Mouse (Mus musculus): Measurements from ENCODE around the gene Fgfr2. TPM values are rescaled to one million over a fixed set of nuclear protein-coding genes. Genes with fewer than 3 reads are reported as not detected.

The Fgfr2 gene
- polyA plus RNA-seq, 1 experiment from 2014 or later: 121 TPM

DNA sequence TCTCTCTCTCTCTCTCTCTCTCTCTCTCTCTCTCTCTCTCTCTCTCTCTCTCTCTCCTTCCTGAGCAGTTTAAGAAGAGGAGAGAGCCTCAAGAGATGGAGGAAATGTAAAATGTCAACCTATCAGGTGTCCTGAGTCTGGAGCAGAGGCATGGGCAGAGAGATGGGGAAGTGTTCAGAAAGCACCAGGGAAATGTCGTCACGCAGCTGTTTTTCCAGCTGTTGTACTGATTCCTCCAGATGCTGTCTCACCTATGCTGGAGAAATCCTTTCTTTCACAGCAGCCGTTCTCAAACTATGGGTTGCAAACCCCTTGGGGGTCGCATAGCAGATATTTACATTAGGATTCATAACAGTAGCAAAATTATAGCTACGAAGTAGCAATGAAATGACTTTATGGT is 2156.7 kb downstream of the Fgfr2 start:
- Histone ChIP-seq H3K4me1 (peaks cover 29% of the 10 kb centered on the region), H3K4me2 (replicated peaks) (no peak overlapping the region), H3K36me3 (no peaks in the 10 kb centered on the region), H3K27me3 (no peaks in the 10 kb centered on the region), H3K9ac (no peak overlapping the region), H3K9me3 (no peaks in the 10 kb centered on the region), H3K27ac (peak overlapping the region; percentile 84), H3K4me3 (no peak overlapping the region)
- WGBS: 31% methylated on average over 5 of the region's 5 CpGs
- ATAC-seq (ENCODE audit: insufficient number of reproducible peaks, insufficient read depth, low FRiP score, low TSS enrichment): no peak

DNA sequence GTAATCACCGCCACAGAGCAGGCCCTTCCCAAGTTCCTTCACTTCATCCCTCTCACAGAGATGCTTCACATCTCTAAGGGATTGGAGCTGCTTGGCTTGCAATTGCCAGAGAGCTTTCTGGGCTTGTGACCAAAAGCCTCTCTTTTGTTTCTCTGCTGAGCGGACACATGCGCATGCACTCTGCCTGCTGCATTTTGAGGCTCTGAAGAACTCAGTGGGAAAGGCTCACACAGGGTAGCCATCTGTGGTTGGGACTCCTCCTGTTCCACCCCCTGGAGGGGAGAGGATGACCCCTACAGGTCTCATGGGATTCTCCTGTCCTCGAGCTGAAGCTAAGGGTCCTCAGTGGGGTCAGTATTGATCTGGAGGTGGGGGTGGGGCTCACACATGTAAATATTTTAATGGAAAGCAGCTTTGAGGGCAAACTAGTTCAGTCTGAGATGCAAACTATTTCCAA is 2157.2 kb downstream of the Fgfr2 start:
- ATAC-seq (ENCODE audit: insufficient number of reproducible peaks, insufficient read depth, low FRiP score, low TSS enrichment): peak; percentile 67; the same call in 1 of the 2 replicates
- WGBS: 46% methylated on average over 4 of the region's 4 CpGs
- H3K4me2 ChIP-seq (replicated peaks): no peak overlapping the region

DNA sequence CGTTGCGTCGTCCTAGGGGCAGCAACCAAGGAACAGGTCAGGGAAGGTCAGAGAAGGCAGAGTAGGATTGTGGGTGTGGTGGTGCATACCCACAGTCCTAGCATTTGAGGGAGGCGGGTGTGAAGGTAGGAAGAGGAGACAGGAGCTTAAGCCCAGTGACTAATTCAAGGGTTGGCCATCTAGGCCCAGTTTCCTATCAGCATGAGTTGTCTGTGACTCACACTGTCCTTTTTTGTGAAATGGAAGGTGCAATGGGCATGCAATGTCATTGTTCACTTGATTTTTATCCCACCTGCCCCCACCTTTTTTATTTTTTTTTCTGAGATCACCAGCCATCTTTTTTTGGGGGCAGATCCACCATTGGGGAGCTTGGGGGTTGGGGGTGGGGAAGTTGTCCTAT is 2157.8 kb downstream of the Fgfr2 start:
- WGBS: 85% methylated on average over 4 of the region's 4 CpGs
- Histone ChIP-seq H3K27ac (peak overlapping the region; percentile 84), H3K4me1 (peaks cover 29% of the 10 kb centered on the region), H3K36me3 (no peaks in the 10 kb centered on the region), H3K27me3 (no peaks in the 10 kb centered on the region), H3K4me2 (replicated peaks) (no peak overlapping the region), H3K9ac (no peak overlapping the region), H3K9me3 (no peaks in the 10 kb centered on the region), H3K4me3 (no peak overlapping the region)
- no peak for ATAC-seq (ENCODE audit: insufficient number of reproducible peaks, insufficient read depth, low FRiP score, low TSS enrichment)

More for the DNA sequence above, 2157.2 kb downstream of the Fgfr2 start:
- Histone ChIP-seq H3K4me1 (peaks cover 29% of the 10 kb centered on the region), H3K9me3 (no peaks in the 10 kb centered on the region), H3K9ac (no peak overlapping the region), H3K4me3 (no peak overlapping the region), H3K36me3 (no peaks in the 10 kb centered on the region), H3K27me3 (no peaks in the 10 kb centered on the region), H3K27ac (peak overlapping the region; percentile 84)

DNA sequence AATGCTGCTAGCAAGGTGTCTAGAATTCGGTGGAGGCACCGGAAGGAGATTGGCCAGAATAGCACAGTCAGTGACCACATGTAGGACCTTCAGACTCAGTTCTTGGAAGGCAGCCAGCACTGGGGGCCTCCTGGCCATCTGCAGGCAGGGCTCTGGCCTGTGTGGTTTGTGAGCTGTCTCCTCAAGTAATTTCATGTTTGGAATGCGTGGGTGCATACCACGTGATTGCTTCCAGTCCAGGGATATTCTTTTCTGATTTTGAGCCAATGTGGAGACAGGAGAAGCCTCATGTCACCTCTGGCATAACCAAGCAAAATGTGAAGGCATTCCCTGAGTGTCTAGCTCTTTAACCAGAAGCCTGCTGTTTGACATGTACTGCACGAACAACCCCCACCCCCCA is 2158.5 kb downstream of the Fgfr2 start:
- Histone ChIP-seq H3K4me3 (no peak overlapping the region), H3K27me3 (no peaks in the 10 kb centered on the region), H3K36me3 (no peaks in the 10 kb centered on the region), H3K4me1 (peaks cover 29% of the 10 kb centered on the region), H3K9ac (no peak overlapping the region), H3K27ac (peak overlapping the region; percentile 84; the same call in 1 of the 2 replicates), H3K4me2 (replicated peaks) (no peak overlapping the region), H3K9me3 (no peaks in the 10 kb centered on the region)
- ATAC-seq (ENCODE audit: insufficient number of reproducible peaks, insufficient read depth, low FRiP score, low TSS enrichment): 0 out of 2 replicates have a peak, but pooled peaks have one; percentile 43
- 32% methylated on average over 5 of the region's 5 CpGs for WGBS

DNA sequence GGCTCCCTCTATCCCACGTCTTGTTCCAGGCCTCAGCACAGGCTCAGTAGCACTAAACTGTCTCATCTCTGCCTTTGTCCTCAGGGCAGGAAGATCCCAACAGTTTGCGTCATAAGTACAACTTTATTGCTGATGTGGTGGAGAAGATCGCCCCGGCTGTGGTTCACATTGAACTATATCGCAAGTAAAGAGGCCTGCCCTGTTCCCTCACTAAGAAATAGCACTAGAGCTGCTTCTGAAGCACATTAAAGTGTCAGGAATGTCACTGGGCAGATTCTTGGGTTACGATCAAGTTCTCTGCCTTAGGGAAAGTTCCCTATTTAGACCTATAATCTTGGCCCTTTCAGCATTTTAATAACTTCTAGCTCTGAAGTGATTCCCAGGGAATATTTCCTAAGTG is 2161.7 kb downstream of the Fgfr2 start:
- WGBS: 80% methylated on average over 6 of the region's 6 CpGs
- Histone ChIP-seq H3K27me3 (no peaks in the 10 kb centered on the region), H3K4me1 (peaks cover 21% of the 10 kb centered on the region), H3K4me3 (no peak overlapping the region), H3K36me3 (no peaks in the 10 kb centered on the region), H3K9me3 (0 out of 2 replicates have a peak, but pooled peaks cover under 1% of the 10 kb centered on the region), H3K27ac (no peak overlapping the region), H3K9ac (no peak overlapping the region), H3K4me2 (replicated peaks) (no peak overlapping the region)
- ATAC-seq (ENCODE audit: insufficient number of reproducible peaks, insufficient read depth, low FRiP score, low TSS enrichment): no peak

DNA sequence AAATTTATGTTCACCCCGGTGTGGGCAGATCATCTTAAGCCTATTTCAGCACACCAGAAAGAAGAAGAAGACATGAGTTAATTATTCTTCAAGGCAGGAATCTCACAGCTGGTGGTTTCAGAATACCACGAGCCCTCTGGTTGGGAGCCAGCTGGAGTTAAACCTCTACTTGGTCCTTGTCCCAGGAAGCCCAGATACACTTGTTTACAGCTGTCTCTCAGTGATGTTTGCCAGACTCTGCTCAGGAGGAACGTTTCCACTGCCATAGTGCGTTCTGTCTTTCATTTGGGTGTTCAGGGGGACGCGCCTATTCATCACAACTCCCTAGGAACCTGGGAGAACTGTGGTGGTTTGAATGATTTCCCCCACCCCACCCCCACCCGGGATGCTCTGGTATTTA is 2163.3 kb downstream of the Fgfr2 start:
- Histone ChIP-seq H3K4me3 (no peak overlapping the region), H3K4me1 (peaks cover 6% of the 10 kb centered on the region), H3K9ac (no peak overlapping the region), H3K27ac (no peak overlapping the region), H3K4me2 (replicated peaks) (no peak overlapping the region), H3K9me3 (0 out of 2 replicates have a peak, but pooled peaks cover 4% of the 10 kb centered on the region), H3K36me3 (no peaks in the 10 kb centered on the region), H3K27me3 (no peaks in the 10 kb centered on the region)
- no peak for ATAC-seq (ENCODE audit: insufficient number of reproducible peaks, insufficient read depth, low FRiP score, low TSS enrichment)
- WGBS: 55% methylated on average over 7 of the region's 7 CpGs

DNA sequence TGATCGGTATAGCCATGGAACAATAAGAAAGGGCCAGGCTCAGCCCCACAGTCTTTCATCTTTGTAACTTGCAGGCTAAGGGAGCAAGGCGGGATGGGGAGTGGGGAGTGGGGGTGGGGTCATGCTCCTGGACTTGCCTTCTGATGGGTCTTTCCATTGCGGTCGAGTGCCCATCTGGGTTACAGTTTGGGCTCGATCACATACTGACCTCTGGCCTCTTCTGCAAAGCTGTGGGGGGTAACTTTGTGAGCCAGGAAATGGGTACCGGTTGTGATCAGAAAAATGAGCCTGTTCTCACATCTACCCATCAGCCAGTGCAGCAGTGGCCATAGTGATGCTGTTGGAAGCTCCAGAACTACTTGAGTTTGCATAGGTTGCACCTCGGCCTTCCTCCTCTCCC is 2164.6 kb downstream of the Fgfr2 start:
- no peaks in the 10 kb centered on the region for H3K36me3 ChIP-seq
- no peaks in the 10 kb centered on the region for H3K27me3 ChIP-seq
- H3K9ac ChIP-seq: no peak overlapping the region
- no peak overlapping the region for H3K27ac ChIP-seq
- H3K4me1 ChIP-seq: no peaks in the 10 kb centered on the region
- 0 out of 2 replicates have a peak, but pooled peaks cover 4% of the 10 kb centered on the region for H3K9me3 ChIP-seq
- no peak overlapping the region for H3K4me2 ChIP-seq (replicated peaks)
- ATAC-seq (ENCODE audit: insufficient number of reproducible peaks, insufficient read depth, low FRiP score, low TSS enrichment): no peak
- no peak overlapping the region for H3K4me3 ChIP-seq
- 53% methylated on average over 7 of the region's 7 CpGs for WGBS

DNA sequence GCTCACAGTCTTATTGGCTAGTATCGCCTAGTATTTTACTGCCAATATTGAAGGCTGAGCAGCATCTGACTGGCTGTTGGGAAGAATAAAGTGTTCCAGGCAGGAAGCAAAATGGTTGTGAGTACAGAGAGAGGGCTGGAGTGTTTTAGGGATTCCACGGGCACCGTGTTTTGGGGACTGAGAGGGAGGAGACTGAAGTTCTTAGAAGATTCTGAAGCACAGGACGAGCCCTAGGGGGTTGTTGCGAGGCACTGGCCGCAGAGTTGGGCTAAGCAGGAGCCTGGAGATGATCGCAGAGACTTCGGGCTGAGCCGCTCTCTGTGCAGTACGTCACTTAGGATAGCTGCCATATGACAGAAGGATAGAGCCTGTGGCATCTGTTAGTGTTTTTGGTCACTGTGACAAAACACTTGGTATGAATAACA is 2169.0 kb downstream of the Fgfr2 start:
- Histone ChIP-seq H3K4me3 (no peak overlapping the region), H3K9ac (no peak overlapping the region), H3K4me2 (replicated peaks) (no peak overlapping the region), H3K4me1 (peaks cover 4% of the 10 kb centered on the region), H3K36me3 (no peaks in the 10 kb centered on the region), H3K9me3 (0 out of 2 replicates have a peak, but pooled peaks cover 4% of the 10 kb centered on the region), H3K27me3 (no peaks in the 10 kb centered on the region), H3K27ac (no peak overlapping the region)
- ATAC-seq (ENCODE audit: insufficient number of reproducible peaks, insufficient read depth, low FRiP score, low TSS enrichment): no peak
- WGBS: 78% methylated on average over 10 of the region's 10 CpGs

DNA sequence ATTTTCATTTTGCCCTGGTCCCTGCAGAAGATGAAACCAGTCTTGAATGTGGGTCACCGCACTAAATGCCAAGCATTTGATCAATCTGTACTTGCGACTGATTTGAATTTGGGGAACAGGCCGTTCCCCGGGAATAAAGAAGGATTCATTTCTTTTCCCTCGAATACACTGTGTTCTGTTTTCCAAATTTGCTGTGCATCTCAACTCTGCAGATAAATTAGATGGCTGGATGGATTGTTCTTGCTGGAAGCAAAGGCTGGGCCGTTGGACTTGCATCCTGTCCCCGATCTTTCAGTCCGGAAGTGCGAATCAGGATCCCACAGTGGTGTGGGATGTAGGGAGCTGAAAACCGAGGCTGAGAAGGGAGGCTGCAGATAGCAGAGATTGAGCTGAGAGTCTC is 2169.8 kb downstream of the Fgfr2 start:
- 89% methylated on average over 10 of the region's 10 CpGs for WGBS
- 0 out of 2 replicates have a peak, but pooled peaks cover 4% of the 10 kb centered on the region for H3K9me3 ChIP-seq
- no peak for ATAC-seq (ENCODE audit: insufficient number of reproducible peaks, insufficient read depth, low FRiP score, low TSS enrichment)

DNA sequence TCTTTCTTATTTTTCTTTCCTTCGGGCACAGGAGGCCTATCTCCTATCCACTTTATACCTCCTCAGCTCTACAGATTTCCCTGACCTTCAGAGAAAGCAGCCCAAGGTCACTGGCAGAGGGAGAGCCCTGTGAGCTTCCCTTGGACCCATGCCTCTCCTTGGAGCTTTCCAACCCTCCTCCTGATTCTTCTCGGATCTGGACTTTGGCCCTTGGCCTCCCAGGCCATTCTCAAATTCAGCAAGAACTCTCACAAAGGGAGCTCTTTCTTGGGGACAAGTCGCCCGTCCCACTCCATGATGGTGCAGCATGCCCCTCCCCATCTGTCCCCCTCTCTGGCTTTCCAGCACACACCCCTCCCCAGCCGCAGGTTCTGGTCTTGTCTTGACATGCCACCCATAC is 2172.1 kb downstream of the Fgfr2 start:
- Histone ChIP-seq H3K27ac (no peak overlapping the region), H3K36me3 (no peaks in the 10 kb centered on the region), H3K4me3 (no peak overlapping the region), H3K9me3 (no peaks in the 10 kb centered on the region), H3K9ac (no peak overlapping the region), H3K27me3 (no peaks in the 10 kb centered on the region), H3K4me2 (replicated peaks) (no peak overlapping the region), H3K4me1 (peaks cover 10% of the 10 kb centered on the region)
- no peak for ATAC-seq (ENCODE audit: insufficient number of reproducible peaks, insufficient read depth, low FRiP score, low TSS enrichment)
- WGBS: 80% methylated on average over 5 of the region's 5 CpGs

More for the DNA sequence above, 2169.8 kb downstream of the Fgfr2 start:
- peaks cover 10% of the 10 kb centered on the region for H3K4me1 ChIP-seq
- no peak overlapping the region for H3K27ac ChIP-seq
- no peaks in the 10 kb centered on the region for H3K27me3 ChIP-seq
- H3K4me3 ChIP-seq: no peak overlapping the region
- no peak overlapping the region for H3K4me2 ChIP-seq (replicated peaks)
- no peaks in the 10 kb centered on the region for H3K36me3 ChIP-seq
- H3K9ac ChIP-seq: no peak overlapping the region

DNA sequence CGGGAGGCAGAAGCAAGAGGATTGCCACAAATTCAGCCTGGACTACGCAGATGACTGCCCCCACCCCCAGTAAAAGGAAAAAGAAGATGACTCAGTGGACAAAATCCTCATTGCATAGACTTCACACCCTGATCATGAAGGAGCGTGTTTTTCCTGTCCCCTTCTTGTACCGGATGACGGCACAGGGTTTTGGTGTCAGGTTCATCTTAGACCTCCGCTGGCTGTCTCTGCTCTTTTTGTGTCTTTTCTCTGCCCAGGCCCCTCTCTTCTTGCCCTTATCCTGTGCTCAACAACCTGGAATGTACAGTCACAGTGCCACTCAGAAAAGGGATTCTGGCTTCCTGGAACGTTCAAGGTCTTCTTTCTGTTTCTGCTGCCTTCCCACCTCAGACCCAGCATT is 2172.7 kb downstream of the Fgfr2 start:
- Histone ChIP-seq H3K9me3 (no peaks in the 10 kb centered on the region), H3K27ac (no peak overlapping the region), H3K9ac (no peak overlapping the region), H3K4me2 (replicated peaks) (no peak overlapping the region), H3K27me3 (no peaks in the 10 kb centered on the region), H3K36me3 (no peaks in the 10 kb centered on the region), H3K4me1 (peaks cover 10% of the 10 kb centered on the region), H3K4me3 (no peak overlapping the region)
- 90% methylated on average over 7 of the region's 7 CpGs for WGBS
- no peak for ATAC-seq (ENCODE audit: insufficient number of reproducible peaks, insufficient read depth, low FRiP score, low TSS enrichment)

DNA sequence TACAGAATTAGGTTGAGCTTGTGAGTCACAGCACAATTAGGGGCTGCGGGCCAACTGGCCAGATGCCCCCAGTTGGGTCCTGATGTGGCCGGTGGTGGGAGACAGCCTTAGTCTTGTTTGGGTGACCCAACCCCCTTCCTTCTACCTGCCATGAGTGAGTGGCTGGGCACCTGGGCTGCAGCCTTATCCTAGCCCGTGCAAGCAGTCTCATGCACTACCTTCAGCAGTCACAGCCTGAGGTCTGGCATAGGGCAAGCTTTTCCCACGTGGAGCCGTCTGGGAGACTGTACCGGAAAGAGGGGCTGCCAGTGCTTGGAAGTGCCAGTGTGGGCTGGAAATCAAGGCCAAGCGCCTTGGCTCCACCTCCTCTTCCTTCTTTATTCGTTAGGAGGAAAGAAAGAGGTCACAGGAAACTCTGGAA is 2173.8 kb downstream of the Fgfr2 start:
- no peak for ATAC-seq (ENCODE audit: insufficient number of reproducible peaks, insufficient read depth, low FRiP score, low TSS enrichment)
- H3K4me1 ChIP-seq: peaks cover 10% of the 10 kb centered on the region
- H3K36me3 ChIP-seq: no peaks in the 10 kb centered on the region
- no peaks in the 10 kb centered on the region for H3K27me3 ChIP-seq
- H3K9me3 ChIP-seq: no peaks in the 10 kb centered on the region
- H3K9ac ChIP-seq: no peak overlapping the region
- WGBS: 43% methylated on average over 8 of the region's 8 CpGs
- H3K4me2 ChIP-seq (replicated peaks): no peak overlapping the region
- no peak overlapping the region for H3K4me3 ChIP-seq
- no peak overlapping the region for H3K27ac ChIP-seq

Data from embryonic facial prominence, embryonic 12.5 days (tissue).